1 mouse cellular context compared by ENCODE assay signal in genomic region chr10:86705922-86706752, GRCm38 (mm10).
TF ChIP-seq lines count a peak whose summit lies in the region.

No protein-coding gene starts in this region.

TF ChIP-seq in CH12.LX, 34 proteins besides CTCF, POLR2A, EP300 and RAD21 (continued from another document):
- peak; percentile 95 for TF ChIP-seq KAT2A (IDR thresholded peaks at IDR 0.05; ENCODE audit: insufficient replicate concordance, low read length)
- TF ChIP-seq JUND (conservative IDR thresholded peaks at IDR 0.05; ENCODE audit: low read depth, low read length): peak; percentile 47
- TF ChIP-seq BHLHE40 (IDR thresholded peaks at IDR 0.05; ENCODE audit: low read depth, low read length): no peak; the same call in 1 of the 2 replicates
- peak; percentile 52; the same call in 1 of the 2 replicates for TF ChIP-seq GABPA (IDR thresholded peaks at IDR 0.05; ENCODE audit: insufficient replicate concordance, low read depth, low read length)
- TF ChIP-seq MAFK (IDR thresholded peaks at IDR 0.05; ENCODE audit: insufficient replicate concordance, low read length): peak; percentile 89
- no peak for TF ChIP-seq TBP (conservative IDR thresholded peaks at IDR 0.05; ENCODE audit: low read depth, low read length)
- peak; percentile 47 for TF ChIP-seq CHD1 (IDR thresholded peaks at IDR 0.05; ENCODE audit: low read depth, low read length)
- peak; percentile 78 for TF ChIP-seq ETS1 (conservative IDR thresholded peaks at IDR 0.05; ENCODE audit: low read depth, low read length)
- TF ChIP-seq USF1 (IDR thresholded peaks at IDR 0.05; ENCODE audit: low read depth, low read length): no peak
- TF ChIP-seq MAZ (IDR thresholded peaks at IDR 0.05; ENCODE audit: low read depth, low read length): peak; percentile 85
- TF ChIP-seq RCOR1 (conservative IDR thresholded peaks at IDR 0.05; ENCODE audit: low read depth, low read length): peak; percentile 80; the same call in 1 of the 2 replicates
- peak; percentile 64 for TF ChIP-seq CHD2 (IDR thresholded peaks at IDR 0.05; ENCODE audit: low read length)
- peak; percentile 89 for TF ChIP-seq ZMIZ1 (IDR thresholded peaks at IDR 0.05; ENCODE audit: low read depth, low read length)
- peak; percentile 62; the same call in 1 of the 2 replicates for TF ChIP-seq POLR2AphosphoS2 (IDR thresholded peaks at IDR 0.05; ENCODE audit: low read depth, low read length)
- TF ChIP-seq HCFC1 (IDR thresholded peaks at IDR 0.05; ENCODE audit: low read depth, low read length): peak; percentile 95
- no peak for TF ChIP-seq USF2 (conservative IDR thresholded peaks at IDR 0.05; ENCODE audit: low read depth, low read length)
